Mouse (Mus musculus) C2C12 (cell line): Measurements from ENCODE around the gene Gm8947.

Experiments used
- CEBPB ChIP-seq: IDR thresholded peaks from one replicate; pipeline ENCODE4 v1.6.1; 2011; ENCODE audit warnings: low read depth, mild to moderate bottlenecking, control low read depth, moderate library complexity
- CTCF ChIP-seq: IDR thresholded peaks from one replicate; pipeline ENCODE4 v1.5.1; 2011; ENCODE audit not compliant: control insufficient read depth, insufficient read depth, insufficient read length
- FOSL1 ChIP-seq: IDR thresholded peaks from one replicate; pipeline ENCODE4 v1.8.0; 2011; ENCODE audit warnings: mild to moderate bottlenecking, low read length; ENCODE audit not compliant: poor library complexity, insufficient read depth, severe bottlenecking
- MAX ChIP-seq: IDR thresholded peaks from one replicate; pipeline ENCODE4 v1.6.1; 2011; ENCODE audit warnings: mild to moderate bottlenecking, control low read depth

- no peak for TF ChIP-seq CTCF
- no peak for TF ChIP-seq MAX
- no peak for TF ChIP-seq FOSL1
- no peak for TF ChIP-seq CEBPB
These were observed 51.2 kb downstream of the Gm8947 start for GRCm38 (mm10) chr1:151243332-151243731.
